Mouse (Mus musculus): Measurements from ENCODE around the gene Spata5. TPM values are rescaled to one million over a fixed set of nuclear protein-coding genes. Genes with fewer than 3 reads are reported as not detected.
A peak's percentile ranks its signal among the peaks of the same experiment; 100 is the strongest.

The Spata5 gene
- 6.2 and 8.1 TPM in 2 replicates for polyA plus RNA-seq (2012; rRNA removed)

GRCm38 (mm10) chr3:37419458-37419991, at the start of gene Spata5:
Spata5 (plus strand) TSS chr3:37419896.
- peak; percentile 80 for DNase-seq (ENCODE audit: low spot score)

GRCm38 (mm10) chr3:37370407-37370806, 49.3 kb upstream of the Spata5 start:
- DNase-seq (ENCODE audit: low spot score): no peak

GRCm38 (mm10) chr3:37373712-37374111, 46.0 kb upstream of the Spata5 start:
- DNase-seq (ENCODE audit: low spot score): no peak

- no peak for DNase-seq (ENCODE audit: low spot score)
These were observed 41.8 kb upstream of the Spata5 start for GRCm38 (mm10) chr3:37377926-37378325.

- DNase-seq (ENCODE audit: low spot score): no peak
These were observed 41.3 kb upstream of the Spata5 start for GRCm38 (mm10) chr3:37378412-37378811.

- no peak for DNase-seq (ENCODE audit: low spot score)
These were observed 40.5 kb upstream of the Spata5 start for GRCm38 (mm10) chr3:37379201-37379600.

GRCm38 (mm10) chr3:37379930-37380881, 39.5 kb upstream of the Spata5 start:
- no peak for DNase-seq (ENCODE audit: low spot score)

- no peak for DNase-seq (ENCODE audit: low spot score)
These were observed 38.2 kb upstream of the Spata5 start for GRCm38 (mm10) chr3:37381457-37381856.

GRCm38 (mm10) chr3:37383096-37383765, 36.5 kb upstream of the Spata5 start:
- no peak for DNase-seq (ENCODE audit: low spot score)

GRCm38 (mm10) chr3:37387310-37387709, 32.4 kb upstream of the Spata5 start:
- DNase-seq (ENCODE audit: low spot score): no peak

- DNase-seq (ENCODE audit: low spot score): no peak
These were observed 22.6 kb upstream of the Spata5 start for GRCm38 (mm10) chr3:37396930-37397608.

GRCm38 (mm10) chr3:37397646-37398045, 22.1 kb upstream of the Spata5 start:
- no peak for DNase-seq (ENCODE audit: low spot score)

- no peak for DNase-seq (ENCODE audit: low spot score)
These were observed 20.9 kb upstream of the Spata5 start for GRCm38 (mm10) chr3:37398661-37399395.

GRCm38 (mm10) chr3:37401729-37402610, 17.7 kb upstream of the Spata5 start:
- DNase-seq (ENCODE audit: low spot score): no peak

GRCm38 (mm10) chr3:37407598-37407997, 12.1 kb upstream of the Spata5 start:
- DNase-seq (ENCODE audit: low spot score): no peak

GRCm38 (mm10) chr3:37413446-37413845, 6.2 kb upstream of the Spata5 start:
- DNase-seq (ENCODE audit: low spot score): no peak

- no peak for DNase-seq (ENCODE audit: low spot score)
These were observed 5.2 kb upstream of the Spata5 start for GRCm38 (mm10) chr3:37414413-37414960.

GRCm38 (mm10) chr3:37418341-37418740, 1.4 kb upstream of the Spata5 start:
- DNase-seq (ENCODE audit: low spot score): no peak

GRCm38 (mm10) chr3:37418961-37419457, 687 bp upstream of the Spata5 start:
- DNase-seq (ENCODE audit: low spot score): peak; percentile 83

- peak; percentile 91 for DNase-seq (ENCODE audit: low spot score)
These were observed 376 bp downstream of the Spata5 start, which contains the start of gene Nudt6 for GRCm38 (mm10) chr3:37420072-37420471. Nudt6 (minus strand) TSS chr3:37420211.
